Mouse (Mus musculus) forebrain, embryonic 13.5 days (tissue): ENCODE data around the gene Ankrd63. TPM values are rescaled to one million over a fixed set of nuclear protein-coding genes. Genes with fewer than 3 reads are reported as not detected.

Experiments used
- polyA plus RNA-seq: library from polyadenylated mRNA; unstranded; fragments of >200 nt; fragmentation: Nextera tagmentation; extraction: Ambion mirVana; gene quantifications from 2 replicates; pipeline ENCODE4 v1.2.1, GENCODE M21; 2015

The Ankrd63 gene
- polyA plus RNA-seq, 1 experiment from 2014 or later = 0.17 TPM

Other genes with a start within 250 kb of the Ankrd63 start
- gene Srp14, start 224.3 kb downstream of the Ankrd63 start, polyA plus RNA-seq = 336 and 347 TPM in 2 replicates
- gene Bmf, start 154.3 kb downstream of the Ankrd63 start, polyA plus RNA-seq = 1.6 and 2.8 TPM in 2 replicates
- gene Bub1b, start 105.8 kb downstream of the Ankrd63 start, polyA plus RNA-seq = 80.7 and 85.2 TPM in 2 replicates
- 9.0 and 12.6 TPM in 2 replicates for gene Pak6, start 40.7 kb downstream of the Ankrd63 start, polyA plus RNA-seq
- 0.17 and 0.43 TPM in 2 replicates for gene Plcb2, start 24.5 kb upstream of the Ankrd63 start, polyA plus RNA-seq
- gene Inafm2, start 41.8 kb upstream of the Ankrd63 start, polyA plus RNA-seq = 26.3 and 27.0 TPM in 2 replicates
- gene Ccdc9b, start 58.7 kb upstream of the Ankrd63 start, polyA plus RNA-seq = 1.5 and 2.0 TPM in 2 replicates
- not detected in 2 replicates for gene Phgr1, start 68.8 kb upstream of the Ankrd63 start, polyA plus RNA-seq
- 13.6 and 15.7 TPM in 2 replicates for gene Disp2, start 75.8 kb upstream of the Ankrd63 start, polyA plus RNA-seq
- 130 and 133 TPM in 2 replicates for gene Knstrn, start 110.0 kb upstream of the Ankrd63 start, polyA plus RNA-seq
- gene Ivd, start 158.0 kb upstream of the Ankrd63 start, polyA plus RNA-seq = 54.0 and 58.4 TPM in 2 replicates
- 4.4 and 4.5 TPM in 2 replicates for gene Bahd1, start 196.4 kb upstream of the Ankrd63 start, polyA plus RNA-seq
- 5.9 and 6.9 TPM in 2 replicates for gene Chst14, start 222.5 kb upstream of the Ankrd63 start, polyA plus RNA-seq